Mouse (Mus musculus): ENCODE results near the gene Lrrfip1.

GRCm38 (mm10) chr1:91085009-91085408, 86.5 kb downstream of the Lrrfip1 start:
- TF ChIP-seq POLR2A (IDR thresholded peaks at IDR 0.05; ENCODE audit: borderline replicate concordance, low read depth, low read length) (no peak), CTCF (IDR thresholded peaks at IDR 0.05; ENCODE audit: low read depth, low read length) (no peak)

Data from bone marrow macrophage, adult 2 months (primary cell).